Mouse (Mus musculus): ENCODE data around the gene Erv3. TPM values are rescaled to one million over a fixed set of nuclear protein-coding genes. Genes with fewer than 3 reads are reported as not detected.

The Erv3 gene
- polyA plus RNA-seq, 1 experiment = not detected

- WGBS = 70% methylated on average over 5 of the region's 5 CpGs
- Histone ChIP-seq H3K36me3 (ENCODE audit: control insufficient read depth, insufficient read depth, low read length) (no peaks in the 10 kb centered on the region), H3K27ac (ENCODE audit: insufficient read depth, low read depth, low read length) (no peak overlapping the region), H3K4me3 (ENCODE audit: insufficient read depth, low read depth, low read length) (no peak overlapping the region), H3K4me1 (ENCODE audit: control insufficient read depth, insufficient read depth, low read length) (peaks cover 8% of the 10 kb centered on the region; the same call in 1 of the 2 replicates), H3K27me3 (replicated peaks; ENCODE audit: control insufficient read depth, insufficient read depth, low read length) (no peaks in the 10 kb centered on the region)
- TF ChIP-seq CTCF (conservative IDR thresholded peaks at IDR 0.05; ENCODE audit: insufficient read depth, insufficient read length, low read depth, low read length) (no peak), POLR2A (IDR thresholded peaks at IDR 0.05; ENCODE audit: low read depth, low read length) (no peak)
- DNase-seq = no peak
Observed at GRCm38 (mm10) chr2:131905025-131905424, 45.5 kb upstream of the Erv3 start.

DNA sequence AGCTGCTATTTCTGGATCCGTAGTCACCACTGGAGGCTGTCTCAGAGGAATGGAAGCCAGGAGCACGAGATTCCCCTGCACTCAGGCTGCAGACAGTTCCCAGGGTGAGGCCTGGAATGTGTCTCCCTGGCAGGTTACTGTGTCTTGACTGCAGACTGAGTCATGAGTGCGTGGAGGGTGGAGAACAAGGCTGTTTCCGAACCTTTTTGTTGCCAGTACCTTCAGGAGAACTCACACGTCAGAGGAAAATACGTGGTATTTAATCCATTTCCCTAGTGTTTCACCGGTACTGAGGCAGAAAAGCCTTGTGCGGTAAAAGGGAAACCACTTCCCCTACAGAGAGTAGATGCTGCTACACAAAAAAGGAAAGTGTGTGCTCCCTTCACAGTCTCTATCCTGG is 43.3 kb upstream of the Erv3 start:
- no peaks in the 10 kb centered on the region for H3K36me3 ChIP-seq (ENCODE audit: control insufficient read depth, insufficient read depth, low read length)
- no peak for TF ChIP-seq POLR2A (IDR thresholded peaks at IDR 0.05; ENCODE audit: low read depth, low read length)
- no peak for TF ChIP-seq CTCF (conservative IDR thresholded peaks at IDR 0.05; ENCODE audit: insufficient read depth, insufficient read length, low read depth, low read length)
- H3K4me3 ChIP-seq (ENCODE audit: insufficient read depth, low read depth, low read length) = no peak overlapping the region
- 46% methylated on average over 8 of the region's 8 CpGs for WGBS
- no peaks in the 10 kb centered on the region for H3K27me3 ChIP-seq (replicated peaks; ENCODE audit: control insufficient read depth, insufficient read depth, low read length)
- no peak overlapping the region for H3K27ac ChIP-seq (ENCODE audit: insufficient read depth, low read depth, low read length)
- DNase-seq = no peak
- H3K4me1 ChIP-seq (ENCODE audit: control insufficient read depth, insufficient read depth, low read length) = no peaks in the 10 kb centered on the region; the same call in 1 of the 2 replicates

GRCm38 (mm10) chr2:131902423-131902822 is 42.9 kb upstream of the Erv3 start:
- no peak for TF ChIP-seq POLR2A (IDR thresholded peaks at IDR 0.05; ENCODE audit: low read depth, low read length)
- no peak for TF ChIP-seq CTCF (conservative IDR thresholded peaks at IDR 0.05; ENCODE audit: insufficient read depth, insufficient read length, low read depth, low read length)
- no peak for DNase-seq
- Histone ChIP-seq H3K27ac (ENCODE audit: insufficient read depth, low read depth, low read length) (no peak overlapping the region), H3K36me3 (ENCODE audit: control insufficient read depth, insufficient read depth, low read length) (no peaks in the 10 kb centered on the region), H3K4me1 (ENCODE audit: control insufficient read depth, insufficient read depth, low read length) (no peaks in the 10 kb centered on the region), H3K27me3 (replicated peaks; ENCODE audit: control insufficient read depth, insufficient read depth, low read length) (no peaks in the 10 kb centered on the region), H3K4me3 (ENCODE audit: insufficient read depth, low read depth, low read length) (no peak overlapping the region)
- WGBS = 50% methylated on average over 3 of the region's 3 CpGs

DNA sequence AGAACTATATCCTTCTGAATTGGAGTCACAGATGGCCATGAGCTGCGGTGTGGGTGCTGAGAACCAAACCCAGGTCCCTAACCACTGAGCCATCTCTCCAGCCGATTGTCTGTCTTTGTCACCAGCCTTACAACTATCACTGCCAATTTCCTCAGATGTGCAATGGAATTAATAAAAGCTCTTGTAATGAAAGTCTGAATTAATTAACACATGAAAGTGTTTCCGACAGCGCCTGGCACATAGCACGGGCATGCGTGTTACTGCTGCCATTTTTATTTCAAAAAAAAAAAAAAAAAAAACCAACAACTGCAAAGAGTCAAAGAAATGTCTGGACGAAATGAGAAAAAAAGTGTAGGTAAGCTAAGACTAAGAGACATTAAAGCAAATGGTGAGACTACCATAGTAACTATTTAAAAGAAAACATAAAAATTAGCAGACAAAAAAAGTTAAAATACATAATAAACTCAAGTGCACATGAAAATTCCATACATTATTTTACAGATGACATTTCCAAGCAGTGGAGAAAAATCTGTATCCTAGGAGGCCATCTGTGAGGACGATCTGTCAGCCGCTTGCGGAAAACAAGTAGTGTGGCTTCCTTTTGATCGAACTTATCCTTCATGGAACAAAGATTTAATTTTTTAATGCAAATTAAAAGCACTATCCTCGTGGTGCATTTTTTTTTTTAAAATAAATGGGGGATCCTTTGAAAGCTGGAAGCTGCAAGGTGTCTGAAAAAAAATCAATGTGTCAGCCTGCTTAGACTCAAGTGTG is 38.0 kb upstream of the Erv3 start:
- TF ChIP-seq CTCF (conservative IDR thresholded peaks at IDR 0.05; ENCODE audit: insufficient read depth, insufficient read length, low read depth, low read length) (no peak), POLR2A (IDR thresholded peaks at IDR 0.05; ENCODE audit: low read depth, low read length) (no peak)
- no peak overlapping the region for H3K27ac ChIP-seq (ENCODE audit: insufficient read depth, low read depth, low read length)
- 94% methylated on average over 12 of the region's 12 CpGs for WGBS
- H3K4me3 ChIP-seq (ENCODE audit: insufficient read depth, low read depth, low read length) = no peak overlapping the region
- no peaks in the 10 kb centered on the region for H3K4me1 ChIP-seq (ENCODE audit: control insufficient read depth, insufficient read depth, low read length)
- H3K27me3 ChIP-seq (replicated peaks; ENCODE audit: control insufficient read depth, insufficient read depth, low read length) = no peaks in the 10 kb centered on the region
- DNase-seq = no peak
- no peaks in the 10 kb centered on the region for H3K36me3 ChIP-seq (ENCODE audit: control insufficient read depth, insufficient read depth, low read length)

- no peak overlapping the region for H3K27ac ChIP-seq (ENCODE audit: insufficient read depth, low read depth, low read length)
- no peak for TF ChIP-seq POLR2A (IDR thresholded peaks at IDR 0.05; ENCODE audit: low read depth, low read length)
- no peak for TF ChIP-seq CTCF (conservative IDR thresholded peaks at IDR 0.05; ENCODE audit: insufficient read depth, insufficient read length, low read depth, low read length)
- DNase-seq = no peak
- no peaks in the 10 kb centered on the region for H3K36me3 ChIP-seq (ENCODE audit: control insufficient read depth, insufficient read depth, low read length)
- H3K4me1 ChIP-seq (ENCODE audit: control insufficient read depth, insufficient read depth, low read length) = no peaks in the 10 kb centered on the region
- WGBS = 94% methylated on average over 4 of the region's 4 CpGs
- H3K27me3 ChIP-seq (replicated peaks; ENCODE audit: control insufficient read depth, insufficient read depth, low read length) = no peaks in the 10 kb centered on the region
- no peak overlapping the region for H3K4me3 ChIP-seq (ENCODE audit: insufficient read depth, low read depth, low read length)
Observed at GRCm38 (mm10) chr2:131896011-131896410, 36.5 kb upstream of the Erv3 start.

- Histone ChIP-seq H3K4me3 (ENCODE audit: insufficient read depth, low read depth, low read length) (no peak overlapping the region), H3K4me1 (ENCODE audit: control insufficient read depth, insufficient read depth, low read length) (no peaks in the 10 kb centered on the region), H3K27me3 (replicated peaks; ENCODE audit: control insufficient read depth, insufficient read depth, low read length) (no peaks in the 10 kb centered on the region), H3K36me3 (ENCODE audit: control insufficient read depth, insufficient read depth, low read length) (no peaks in the 10 kb centered on the region), H3K27ac (ENCODE audit: insufficient read depth, low read depth, low read length) (no peak overlapping the region)
- WGBS = 92% methylated on average over 2 of the region's 2 CpGs
- DNase-seq = no peak
- TF ChIP-seq POLR2A (IDR thresholded peaks at IDR 0.05; ENCODE audit: low read depth, low read length) (no peak), CTCF (conservative IDR thresholded peaks at IDR 0.05; ENCODE audit: insufficient read depth, insufficient read length, low read depth, low read length) (no peak)
Observed at GRCm38 (mm10) chr2:131895106-131895505, 35.6 kb upstream of the Erv3 start.

DNA sequence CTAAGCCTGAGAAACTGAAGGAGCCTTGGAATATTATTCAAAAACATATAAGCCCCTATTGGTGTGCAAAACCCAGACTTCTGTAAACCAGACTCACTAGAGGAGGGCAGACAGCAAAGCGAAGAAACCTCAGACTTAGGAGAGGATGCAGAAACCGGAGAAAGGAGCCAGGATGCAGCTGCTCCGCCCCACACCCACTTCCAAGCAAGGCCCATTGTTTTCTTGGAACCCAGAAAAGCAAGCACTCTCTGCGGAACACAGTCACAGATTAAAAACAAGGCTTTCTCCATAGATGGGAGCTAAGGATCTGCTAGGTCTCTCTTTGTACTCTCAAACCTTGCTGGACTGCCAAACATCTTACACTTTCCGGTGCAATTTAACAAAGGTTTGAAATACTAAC is 33.0 kb upstream of the Erv3 start:
- no peak for DNase-seq
- Histone ChIP-seq H3K4me3 (ENCODE audit: insufficient read depth, low read depth, low read length) (no peak overlapping the region), H3K27ac (ENCODE audit: insufficient read depth, low read depth, low read length) (no peak overlapping the region), H3K36me3 (ENCODE audit: control insufficient read depth, insufficient read depth, low read length) (no peaks in the 10 kb centered on the region), H3K4me1 (ENCODE audit: control insufficient read depth, insufficient read depth, low read length) (no peaks in the 10 kb centered on the region), H3K27me3 (replicated peaks; ENCODE audit: control insufficient read depth, insufficient read depth, low read length) (no peaks in the 10 kb centered on the region)
- 52% methylated on average over 5 of the region's 5 CpGs for WGBS
- TF ChIP-seq POLR2A (IDR thresholded peaks at IDR 0.05; ENCODE audit: low read depth, low read length) (no peak), CTCF (conservative IDR thresholded peaks at IDR 0.05; ENCODE audit: insufficient read depth, insufficient read length, low read depth, low read length) (no peak)
